Mouse (Mus musculus) megakaryocyte, embryonic 14.5 days (primary cell): ENCODE data around the gene Itgb1bp1.

ENCODE experiments used
- FLI1 ChIP-seq: IDR thresholded peaks from 2 replicates; pipeline ENCODE4 v1.6.1; 2012; ENCODE audit warnings: low read length, inconsistent platforms, mixed read lengths
- GATA1 ChIP-seq: IDR thresholded peaks from 3 replicates; pipeline ENCODE4 v1.6.1; 2012; ENCODE audit warnings: mixed read lengths, low read length, inconsistent platforms, borderline replicate concordance

DNA sequence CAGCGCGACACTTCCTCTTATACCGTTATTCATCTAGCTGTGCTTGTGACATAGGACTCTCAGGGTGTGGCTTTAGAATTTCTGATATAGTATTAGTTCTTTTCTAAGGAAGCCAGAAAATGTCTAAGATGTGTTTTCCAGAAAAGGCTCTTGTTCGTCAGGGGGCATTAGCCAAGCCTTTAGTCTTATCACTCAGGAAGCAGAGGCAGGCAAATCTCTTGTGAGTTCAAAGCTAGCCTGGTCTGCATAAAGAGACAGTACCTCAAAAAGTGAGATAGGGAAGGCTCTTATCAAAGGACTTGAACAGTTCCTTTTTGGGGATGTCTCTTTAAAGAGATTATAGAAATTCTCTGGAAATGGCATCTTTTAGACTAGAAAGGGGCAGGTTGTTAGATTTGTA lies 57.4 kb downstream of the Itgb1bp1 start:
- TF ChIP-seq GATA1: no peak
- no peak for TF ChIP-seq FLI1
